Mouse (Mus musculus) CH12F3 (cell line): ENCODE results near the gene Gatad2b.
"Not testable (repeated sequence)": the region's sequence is repeated elsewhere in the genome, so short reads cannot be mapped to it uniquely, and the experiment has no call there.

ENCODE experiments used
- in situ Hi-C: fragments of 300-500 bp; cut with MboI; formaldehyde crosslinking; loops from 2 replicates; pipeline ENCODE4 v1.14.3; 2020; ENCODE audit warnings: low sequenced_read_pairs

Gatad2b gene

GRCm38 (mm10) chr3:90292345-90293275, at the start of gene Gatad2b:
Gene Gatad2b, plus strand, starts transcription at chr3:90293178.
- in situ Hi-C loops: no loop called here

- in situ Hi-C loops: no loop called here
Observed at GRCm38 (mm10) chr3:90245406-90245805, 47.6 kb upstream of the Gatad2b start.

GRCm38 (mm10) chr3:90247630-90247959, 45.4 kb upstream of the Gatad2b start:
- in situ Hi-C loops: no loop called here

- in situ Hi-C loops: no loop called here
Observed at GRCm38 (mm10) chr3:90247960-90248745, 44.8 kb upstream of the Gatad2b start, which contains the start of gene Slc39a1. Gene Slc39a1, plus strand, starts transcription at chr3:90248172.

GRCm38 (mm10) chr3:90248746-90249100, 44.3 kb upstream of the Gatad2b start:
- in situ Hi-C loops: no loop called here

- in situ Hi-C loops: no loop called here
Observed at GRCm38 (mm10) chr3:90250791-90251190, 42.2 kb upstream of the Gatad2b start.

- in situ Hi-C loops: not testable (repeated sequence)
Observed at GRCm38 (mm10) chr3:90251731-90252226, 41.2 kb upstream of the Gatad2b start.

GRCm38 (mm10) chr3:90252659-90253058, 40.3 kb upstream of the Gatad2b start:
- in situ Hi-C loops: not testable (repeated sequence)

- in situ Hi-C loops: not testable (repeated sequence)
Observed at GRCm38 (mm10) chr3:90253174-90253573, 39.8 kb upstream of the Gatad2b start.

GRCm38 (mm10) chr3:90253653-90254418, 39.1 kb upstream of the Gatad2b start, which contains the start of gene Crtc2:
Gene Crtc2, plus strand, starts transcription at chr3:90254163.
- in situ Hi-C loops: no loop called here

GRCm38 (mm10) chr3:90254419-90255193, 38.4 kb upstream of the Gatad2b start:
- in situ Hi-C loops: no loop called here

- in situ Hi-C loops: no loop called here
Observed at GRCm38 (mm10) chr3:90255194-90255565, 37.8 kb upstream of the Gatad2b start.

- in situ Hi-C loops: no loop called here
Observed at GRCm38 (mm10) chr3:90255784-90256353, 37.1 kb upstream of the Gatad2b start.

GRCm38 (mm10) chr3:90256731-90257530, 36.0 kb upstream of the Gatad2b start:
- in situ Hi-C loops: no loop called here

GRCm38 (mm10) chr3:90258521-90258920, 34.5 kb upstream of the Gatad2b start:
- in situ Hi-C loops: no loop called here

GRCm38 (mm10) chr3:90263121-90263771, 29.7 kb upstream of the Gatad2b start:
- in situ Hi-C loops: no loop called here

- in situ Hi-C loops: no loop called here
Observed at GRCm38 (mm10) chr3:90264687-90265033, 28.3 kb upstream of the Gatad2b start.
